Mouse (Mus musculus) midbrain, embryonic 16.5 days (tissue): ENCODE data around the gene Gpr152. TPM values are rescaled to one million over a fixed set of nuclear protein-coding genes. Genes with fewer than 3 reads are reported as not detected.

ENCODE experiments used
- ATAC-seq: fragments of 200-750 bp; cut with Nextera tagmentation; 2 replicates; pipeline ENCODE4 v1.8.0; 2017; ENCODE audit warnings: moderate TSS enrichment
- H3K27ac ChIP-seq: fragments of 300-500 bp; sonication (generic); 2 replicates; pipeline ENCODE4 v1.5.1; 2014; ENCODE audit warnings: mild to moderate bottlenecking, low read length, mixed read lengths
- H3K27me3 ChIP-seq: fragments of 300-500 bp; sonication (generic); 2 replicates; pipeline ENCODE4 v1.6.1; 2014; ENCODE audit warnings: low read depth, low read length, mixed read lengths; ENCODE audit not compliant: control insufficient read depth, insufficient read depth
- H3K36me3 ChIP-seq: fragments of 300-500 bp; sonication (generic); 2 replicates; pipeline ENCODE4 v1.6.1; 2014; ENCODE audit warnings: mild to moderate bottlenecking, low read length, moderate library complexity, mixed read lengths; ENCODE audit not compliant: control insufficient read depth, insufficient read depth
- H3K4me1 ChIP-seq: fragments of 300-500 bp; sonication (generic); 2 replicates; pipeline ENCODE4 v1.6.1; 2014; ENCODE audit warnings: mild to moderate bottlenecking, low read length, mixed read lengths; ENCODE audit not compliant: control insufficient read depth, insufficient read depth
- H3K4me2 ChIP-seq: fragments of 300-500 bp; sonication (generic); 2 replicates; pipeline ENCODE4 v1.6.1; 2014; ENCODE audit warnings: mild to moderate bottlenecking, low read length, mixed read lengths
- H3K4me3 ChIP-seq: fragments of 300-500 bp; sonication (generic); 2 replicates; pipeline ENCODE4 v1.5.1; 2014; ENCODE audit warnings: low read depth, mild to moderate bottlenecking, low read length, moderate library complexity, mixed read lengths
- H3K9ac ChIP-seq: fragments of 300-500 bp; sonication (generic); 2 replicates; pipeline ENCODE4 v1.6.1; 2014; ENCODE audit warnings: low read depth, low read length, mixed read lengths
- H3K9me3 ChIP-seq: fragments of 300-500 bp; sonication (generic); replicated peaks from 2 replicates; pipeline ENCODE4 v1.6.1; 2014; ENCODE audit warnings: mild to moderate bottlenecking, low read length, mixed read lengths; ENCODE audit not compliant: control insufficient read depth, poor library complexity, severe bottlenecking
- WGBS: fragments of 180-500 bp; shearing (Covaris S2); extraction: QIAGEN DNeasy Blood & Tissue Kit; methylation state at CpG from one replicate; pipeline ENCODE4 v1.1.7; 2014; 5-methylcytosine and 5-hydroxymethylcytosine counted together
- polyA plus RNA-seq: library from polyadenylated mRNA; unstranded; fragments of >200 nt; fragmentation: Nextera tagmentation; extraction: Ambion mirVana; gene quantifications from 2 replicates; pipeline ENCODE4 v1.2.1, GENCODE M21; 2015

The Gpr152 gene
- polyA plus RNA-seq, 1 experiment from 2014 or later: 0.09 TPM

GRCm38 (mm10) chr19:4166678-4167476, 27.3 kb downstream of the Gpr152 start:
- WGBS: 79% methylated on average over 9 of the region's 9 CpGs

GRCm38 (mm10) chr19:4169378-4169784, 29.8 kb downstream of the Gpr152 start:
- Histone ChIP-seq H3K27me3 (no peaks in the 10 kb centered on the region), H3K9ac (peak overlapping the region; percentile 93), H3K27ac (peak overlapping the region; percentile 95), H3K4me3 (peak overlapping the region; percentile 49), H3K4me1 (peaks cover 8% of the 10 kb centered on the region), H3K36me3 (no peaks in the 10 kb centered on the region), H3K4me2 (peak overlapping the region; percentile 94), H3K9me3 (no peaks in the 10 kb centered on the region)
- under 1% methylated on average over 43 of the region's 43 CpGs for WGBS
- ATAC-seq: peak; percentile 93

More at GRCm38 (mm10) chr19:4166678-4167476, 27.3 kb downstream of the Gpr152 start:
- Histone ChIP-seq H3K9me3 (no peaks in the 10 kb centered on the region), H3K36me3 (no peaks in the 10 kb centered on the region), H3K4me1 (peaks cover 23% of the 10 kb centered on the region), H3K4me2 (no peak overlapping the region), H3K4me3 (no peak overlapping the region), H3K9ac (no peak overlapping the region), H3K27ac (no peak overlapping the region), H3K27me3 (no peaks in the 10 kb centered on the region)
- no peak for ATAC-seq

GRCm38 (mm10) chr19:4169810-4170209, 30.2 kb downstream of the Gpr152 start:
- Histone ChIP-seq H3K36me3 (no peaks in the 10 kb centered on the region), H3K27me3 (no peaks in the 10 kb centered on the region), H3K9ac (peak overlapping the region; percentile 93), H3K9me3 (no peaks in the 10 kb centered on the region), H3K4me1 (peaks cover 8% of the 10 kb centered on the region), H3K27ac (peak overlapping the region; percentile 95), H3K4me3 (peak overlapping the region; percentile 49), H3K4me2 (peak overlapping the region; percentile 94)
- peak; percentile 61 for ATAC-seq
- WGBS: 3% methylated on average over 27 of the region's 27 CpGs

GRCm38 (mm10) chr19:4170723-4171392, 31.3 kb downstream of the Gpr152 start:
- no peaks in the 10 kb centered on the region for H3K36me3 ChIP-seq
- ATAC-seq: no peak
- H3K9me3 ChIP-seq: no peaks in the 10 kb centered on the region
- WGBS: 90% methylated on average over 10 of the region's 10 CpGs
- no peaks in the 10 kb centered on the region for H3K27me3 ChIP-seq
- no peak overlapping the region for H3K27ac ChIP-seq
- H3K9ac ChIP-seq: no peak overlapping the region
- H3K4me2 ChIP-seq: no peak overlapping the region
- peaks cover 15% of the 10 kb centered on the region for H3K4me1 ChIP-seq
- no peak overlapping the region for H3K4me3 ChIP-seq

DNA sequence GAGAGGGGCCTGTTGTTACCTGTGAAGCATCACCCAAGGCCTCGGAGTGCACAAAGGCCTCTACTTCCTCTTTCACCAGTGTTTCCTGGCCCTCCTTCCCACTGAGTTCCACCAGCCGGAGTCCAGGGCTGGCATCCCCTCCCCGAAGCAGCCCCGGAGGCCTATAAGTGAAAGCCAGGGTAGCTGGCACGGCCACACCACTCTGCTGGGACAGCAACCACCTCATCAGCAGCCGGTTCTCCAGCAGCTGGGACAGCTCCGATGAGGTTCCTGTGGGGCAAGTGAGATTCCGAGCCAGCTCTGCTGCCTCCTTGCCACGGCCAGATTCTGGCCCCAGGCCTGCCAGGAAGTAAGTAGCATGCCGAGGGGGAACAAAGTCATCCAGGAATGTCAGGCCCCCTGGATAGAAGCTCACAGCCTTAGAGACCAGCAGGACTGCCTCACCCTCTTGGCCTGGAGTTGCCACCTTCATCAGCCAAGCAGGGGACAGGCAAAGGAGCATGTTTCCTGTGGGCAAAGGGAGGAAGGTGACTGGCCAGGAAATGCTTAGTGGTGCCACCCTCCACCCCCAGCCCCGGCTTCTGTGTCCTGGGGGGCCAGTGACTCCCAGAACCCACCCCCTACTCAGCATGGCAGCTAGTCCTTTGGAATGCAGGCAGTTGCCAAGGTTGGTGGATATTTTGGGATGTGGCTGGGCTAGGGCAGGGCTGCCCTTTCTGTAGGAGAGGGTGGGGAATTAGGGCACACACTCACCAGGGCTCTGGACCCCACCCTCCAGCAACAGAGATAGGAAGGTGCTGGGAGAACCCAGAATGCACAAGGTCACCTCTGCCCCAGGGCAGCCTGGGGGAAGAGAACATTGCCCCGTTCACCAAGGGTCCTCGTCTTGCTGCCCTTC, 32.1 kb downstream of the Gpr152 start:
- H3K36me3 ChIP-seq: no peaks in the 10 kb centered on the region
- H3K4me3 ChIP-seq: no peak overlapping the region
- H3K4me2 ChIP-seq: no peak overlapping the region
- no peaks in the 10 kb centered on the region for H3K9me3 ChIP-seq
- H3K4me1 ChIP-seq: peaks cover 15% of the 10 kb centered on the region
- no peak overlapping the region for H3K9ac ChIP-seq
- H3K27ac ChIP-seq: no peak overlapping the region
- H3K27me3 ChIP-seq: no peaks in the 10 kb centered on the region
- no peak for ATAC-seq
- WGBS: 73% methylated on average over 13 of the region's 13 CpGs

GRCm38 (mm10) chr19:4172925-4173324, 33.3 kb downstream of the Gpr152 start:
- WGBS: 57% methylated on average over 11 of the region's 11 CpGs
- Histone ChIP-seq H3K27ac (no peak overlapping the region), H3K36me3 (no peaks in the 10 kb centered on the region), H3K9ac (0 out of 2 replicates have a peak overlapping the region, but pooled peaks have one; percentile 6), H3K4me1 (peaks cover 15% of the 10 kb centered on the region), H3K4me2 (no peak overlapping the region), H3K4me3 (no peak overlapping the region), H3K9me3 (no peaks in the 10 kb centered on the region), H3K27me3 (no peaks in the 10 kb centered on the region)
- no peak for ATAC-seq

DNA sequence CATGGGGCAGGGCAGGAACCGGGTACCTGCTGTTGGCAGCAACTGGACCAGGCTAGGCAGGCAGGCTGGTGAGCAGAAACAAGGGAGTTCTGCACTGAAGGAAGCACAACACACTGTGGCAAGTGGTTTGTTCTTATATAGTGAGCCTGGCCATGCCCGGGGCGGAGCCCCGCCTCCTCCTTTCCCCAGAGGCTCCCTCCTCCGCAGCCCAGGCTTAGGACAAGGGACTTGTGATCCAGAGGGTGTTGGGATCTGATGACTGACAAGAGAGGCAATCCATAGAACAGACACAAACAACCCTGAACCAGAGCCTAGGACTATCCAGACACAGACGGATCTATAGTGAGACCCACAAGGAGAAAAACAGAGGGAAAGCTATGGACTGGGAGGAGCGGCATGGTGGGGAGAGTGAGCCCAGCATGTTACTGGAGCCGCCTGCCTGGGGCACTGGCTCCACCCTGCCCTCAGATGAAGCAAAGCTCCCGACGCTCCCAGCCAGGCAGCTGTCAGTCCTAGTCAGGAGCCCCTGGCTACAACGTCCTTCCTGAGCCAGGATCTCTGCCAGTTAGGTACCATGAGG, 35.9 kb downstream of the Gpr152 start, which contains the start of gene Carns1:
TSS of gene Carns1 (minus strand) at position 112 of the 580 bp plus-strand sequence.
- Histone ChIP-seq H3K9ac (peak within 1 kb of the TSS; percentile 22), H3K27me3 (no peaks in the 10 kb centered on the region), H3K36me3 (no peaks in the 10 kb centered on the region), H3K4me3 (no peak within 1 kb of the TSS), H3K9me3 (no peaks in the 10 kb centered on the region), H3K4me2 (peak within 1 kb of the TSS; percentile 29; the same call in 1 of the 2 replicates), H3K27ac (no peak within 1 kb of the TSS), H3K4me1 (peaks cover 8% of the 10 kb centered on the region)
- no peak for ATAC-seq
- under 1% methylated on average over 11 of the region's 11 CpGs for WGBS

- H3K9me3 ChIP-seq: no peaks in the 10 kb centered on the region
- no peak for ATAC-seq
- no peak overlapping the region for H3K4me2 ChIP-seq
- no peak overlapping the region for H3K27ac ChIP-seq
- peaks cover 7% of the 10 kb centered on the region; the same call in 1 of the 2 replicates for H3K4me1 ChIP-seq
- 92% methylated on average over 7 of the region's 7 CpGs for WGBS
- no peaks in the 10 kb centered on the region for H3K36me3 ChIP-seq
- no peak overlapping the region for H3K4me3 ChIP-seq
- H3K9ac ChIP-seq: no peak overlapping the region
- no peaks in the 10 kb centered on the region for H3K27me3 ChIP-seq
These were observed 40.8 kb downstream of the Gpr152 start for GRCm38 (mm10) chr19:4180411-4180810.
